Mouse (Mus musculus) intestine, postnatal 0 days (tissue): Measurements from ENCODE around the gene Spire2. TPM values are rescaled to one million over a fixed set of nuclear protein-coding genes. Genes with fewer than 3 reads are reported as not detected.
A peak's percentile ranks its signal among the peaks of the same experiment; 100 is the strongest.

Source experiments
- ATAC-seq: fragments of 200-750 bp; cut with Nextera tagmentation; 2 replicates; pipeline ENCODE4 v1.8.0; 2017; ENCODE audit warnings: mild to moderate bottlenecking, moderate TSS enrichment, moderate library complexity
- H3K27ac ChIP-seq: fragments of 300-500 bp; sonication (generic); 2 replicates; pipeline ENCODE4 v1.5.1; 2014; ENCODE audit warnings: mild to moderate bottlenecking, low read depth, low read length, moderate library complexity
- H3K27me3 ChIP-seq: fragments of 300-500 bp; sonication (generic); replicated peaks from 2 replicates; pipeline ENCODE4 v1.6.1; 2014; ENCODE audit warnings: low read length, mixed read lengths; ENCODE audit not compliant: control insufficient read depth, insufficient read depth
- H3K36me3 ChIP-seq: fragments of 300-500 bp; sonication (generic); 2 replicates; pipeline ENCODE4 v1.6.1; 2014; ENCODE audit warnings: mild to moderate bottlenecking, moderate library complexity; ENCODE audit not compliant: control insufficient read depth, insufficient read depth
- H3K4me1 ChIP-seq: fragments of 300-500 bp; sonication (generic); replicated peaks from 2 replicates; pipeline ENCODE4 v1.6.1; 2014; ENCODE audit warnings: antibody characterized with exemption, low read length, mixed read lengths; ENCODE audit not compliant: control insufficient read depth, insufficient read depth
- H3K4me2 ChIP-seq: fragments of 300-500 bp; sonication (generic); replicated peaks from 2 replicates; pipeline ENCODE4 v1.6.1; 2014; ENCODE audit warnings: low read depth, mild to moderate bottlenecking, moderate library complexity
- H3K4me3 ChIP-seq: fragments of 300-500 bp; sonication (generic); 2 replicates; pipeline ENCODE4 v1.5.1; 2014; ENCODE audit warnings: low read depth, low read length
- H3K9ac ChIP-seq: fragments of 300-500 bp; sonication (generic); 2 replicates; pipeline ENCODE4 v1.6.1; 2014; ENCODE audit warnings: mild to moderate bottlenecking, low read depth, low read length
- H3K9me3 ChIP-seq: fragments of 300-500 bp; sonication (generic); 2 replicates; pipeline ENCODE4 v1.6.1; 2016; ENCODE audit warnings: mixed run types; ENCODE audit not compliant: control insufficient read depth
- CTCF ChIP-seq: sonication (generic); IDR thresholded peaks from 2 replicates; pipeline ENCODE4 v1.5.1; 2016; ENCODE audit warnings: low read depth, mild to moderate bottlenecking, control low read depth, antibody characterized with exemption, moderate library complexity
- WGBS: fragments of 180-500 bp; shearing (Covaris S2); extraction: QIAGEN DNeasy Blood & Tissue Kit; methylation state at CpG from one replicate; pipeline ENCODE4 v1.1.7; 2014; 5-methylcytosine and 5-hydroxymethylcytosine counted together
- polyA plus RNA-seq: library from polyadenylated mRNA; unstranded; fragments of >200 nt; fragmentation: Nextera tagmentation; extraction: Ambion mirVana; gene quantifications from 2 replicates; pipeline ENCODE4 v1.2.1, GENCODE M21; 2015

Gene Spire2
- polyA plus RNA-seq, 1 experiment from 2014 or later: 2.5 TPM

DNA sequence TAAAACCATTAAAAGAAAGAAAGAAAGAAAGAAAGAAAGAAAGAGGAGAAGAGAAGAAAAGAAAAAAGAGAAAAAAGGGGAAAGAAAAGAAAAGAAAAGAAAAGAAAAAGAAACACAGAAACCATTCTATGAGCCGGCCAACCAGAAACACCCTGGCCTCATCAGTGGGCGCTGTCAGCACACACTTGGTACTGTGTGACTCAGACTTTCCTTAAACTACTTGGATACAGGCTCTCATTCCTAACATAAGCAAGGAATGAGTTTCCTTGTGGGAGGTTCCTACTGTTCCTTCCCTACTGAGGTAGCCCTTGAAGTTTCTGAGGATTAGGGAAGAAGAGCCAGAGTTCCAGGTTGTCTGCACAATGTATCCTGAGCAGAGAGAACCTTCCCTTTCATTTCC is 1.2 kb upstream of the Spire2 start:
- H3K27me3 ChIP-seq: peaks cover 5% of the 10 kb centered on the region; the same call in 1 of the 2 replicates
- no peaks in the 10 kb centered on the region for H3K4me1 ChIP-seq
- WGBS: 58% methylated on average over 2 of the region's 2 CpGs
- H3K27ac ChIP-seq: no peak overlapping the region
- no peak overlapping the region for H3K4me2 ChIP-seq
- no peaks in the 10 kb centered on the region for H3K9me3 ChIP-seq
- H3K9ac ChIP-seq: no peak overlapping the region
- H3K4me3 ChIP-seq: no peak overlapping the region
- no peaks in the 10 kb centered on the region for H3K36me3 ChIP-seq
- no peak for TF ChIP-seq CTCF
- no peak for ATAC-seq

DNA sequence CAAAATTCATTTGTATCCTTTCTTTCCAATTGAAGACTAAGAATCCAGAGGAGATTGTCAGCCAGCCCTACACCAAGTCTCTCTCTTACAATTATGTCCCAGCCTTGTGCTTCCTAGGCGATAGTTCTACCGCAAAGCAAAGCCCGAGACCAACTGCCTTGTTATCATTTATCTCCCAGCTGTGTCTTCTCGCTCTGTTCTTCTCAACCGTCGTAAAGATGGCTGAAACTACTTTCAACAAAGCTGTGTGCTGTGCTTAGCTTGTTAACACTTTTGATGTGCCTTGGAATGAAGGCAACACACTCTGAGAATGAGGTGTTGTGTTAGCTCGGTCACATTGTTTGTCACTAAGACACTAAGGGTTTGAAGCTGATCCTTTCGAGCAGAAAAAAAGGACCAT is 703 bp upstream of the Spire2 start:
- Histone ChIP-seq H3K27ac (no peak overlapping the region), H3K27me3 (peaks cover 5% of the 10 kb centered on the region; the same call in 1 of the 2 replicates), H3K4me2 (peak overlapping the region; percentile 86), H3K36me3 (no peaks in the 10 kb centered on the region), H3K9me3 (no peaks in the 10 kb centered on the region), H3K4me3 (peak overlapping the region; percentile 52; the same call in 1 of the 2 replicates), H3K4me1 (no peaks in the 10 kb centered on the region), H3K9ac (no peak overlapping the region)
- no peak for TF ChIP-seq CTCF
- ATAC-seq: no peak
- WGBS: 21% methylated on average over 8 of the region's 8 CpGs

DNA sequence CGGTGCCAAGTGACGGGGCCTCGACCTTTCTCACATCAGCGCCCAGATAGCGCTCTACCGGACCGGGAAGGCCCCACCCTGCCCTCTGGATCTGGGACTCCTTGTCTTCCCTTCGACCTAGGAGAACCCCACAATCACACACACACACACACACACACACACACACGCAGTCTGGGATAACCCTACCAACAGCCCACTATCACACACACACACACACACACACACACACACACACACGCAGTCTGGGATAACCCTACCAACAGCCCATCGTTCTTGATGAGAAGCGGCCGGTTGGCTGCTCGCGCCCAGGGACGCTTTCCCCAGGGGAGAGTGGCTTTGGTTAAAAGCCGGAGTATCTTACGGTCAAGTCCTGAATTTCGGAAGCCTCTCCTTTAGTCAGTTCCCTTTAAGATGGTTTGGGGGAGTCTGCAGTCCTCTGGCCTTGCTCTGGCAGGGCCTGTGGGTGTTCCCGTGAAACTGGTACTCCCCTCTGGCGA is 626 bp downstream of the Spire2 start:
- 15% methylated on average over 20 of the region's 21 CpGs for WGBS
- Histone ChIP-seq H3K4me2 (peak overlapping the region; percentile 86), H3K27me3 (peaks cover 5% of the 10 kb centered on the region; the same call in 1 of the 2 replicates), H3K9ac (no peak overlapping the region), H3K9me3 (no peaks in the 10 kb centered on the region), H3K4me1 (no peaks in the 10 kb centered on the region), H3K4me3 (peak overlapping the region; percentile 52), H3K36me3 (no peaks in the 10 kb centered on the region), H3K27ac (no peak overlapping the region)
- ATAC-seq: no peak; the same call in 1 of the 2 replicates
- no peak for TF ChIP-seq CTCF

DNA sequence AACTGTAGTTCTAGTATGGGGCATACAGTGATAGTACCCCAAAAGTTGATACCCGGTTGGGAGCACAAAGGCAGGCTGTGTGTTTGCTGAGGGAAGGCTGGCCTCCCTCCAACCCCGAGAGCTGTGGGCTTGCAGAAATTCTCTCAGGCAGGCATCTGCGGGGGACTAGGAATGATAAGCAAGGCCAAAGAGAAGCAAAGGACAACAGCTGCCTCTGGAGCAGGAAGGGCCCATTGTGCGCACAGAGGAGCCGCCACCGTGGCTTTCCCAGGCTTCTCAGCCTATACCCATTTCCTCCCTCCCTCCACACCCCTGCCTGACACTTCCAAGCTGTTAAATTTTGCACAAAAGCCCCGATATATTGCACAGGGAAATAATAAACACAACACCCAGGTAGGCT is 1.4 kb downstream of the Spire2 start:
- no peak overlapping the region for H3K27ac ChIP-seq

DNA sequence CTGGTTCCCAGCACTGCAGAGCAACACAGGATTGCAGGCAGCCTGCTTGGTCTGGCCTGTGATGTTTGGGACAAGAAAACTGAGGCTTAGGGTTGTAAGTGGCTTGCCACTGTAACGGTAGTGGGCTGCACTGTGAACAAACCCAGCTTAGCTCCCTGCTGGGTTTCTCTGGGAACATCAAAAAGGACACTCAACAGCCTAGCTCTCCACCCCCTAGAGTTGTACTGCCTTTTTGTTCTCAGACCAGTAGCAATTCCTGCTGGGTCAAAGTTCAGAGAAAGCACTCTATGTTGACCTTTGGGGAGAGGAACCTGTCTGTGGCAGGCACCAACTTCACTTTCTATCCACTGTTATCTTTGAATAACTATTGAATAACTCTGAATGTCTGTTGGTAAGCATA is 2.0 kb downstream of the Spire2 start:
- no peak overlapping the region for H3K4me3 ChIP-seq
- H3K4me2 ChIP-seq: 0 out of 2 replicates have a peak overlapping the region, but pooled peaks have one; percentile 86
- no peak for ATAC-seq
- no peak for TF ChIP-seq CTCF
- H3K36me3 ChIP-seq: no peaks in the 10 kb centered on the region
- H3K9me3 ChIP-seq: no peaks in the 10 kb centered on the region
- H3K4me1 ChIP-seq: no peaks in the 10 kb centered on the region
- no peak overlapping the region for H3K27ac ChIP-seq
- no peak overlapping the region for H3K9ac ChIP-seq
- 11% methylated on average over 1 of the region's 1 CpGs for WGBS
- peaks cover 5% of the 10 kb centered on the region; the same call in 1 of the 2 replicates for H3K27me3 ChIP-seq

More for the DNA sequence above, 1.4 kb downstream of the Spire2 start:
- H3K4me1 ChIP-seq: no peaks in the 10 kb centered on the region
- no peak for ATAC-seq
- TF ChIP-seq CTCF: no peak
- no peaks in the 10 kb centered on the region for H3K36me3 ChIP-seq
- peaks cover 5% of the 10 kb centered on the region; the same call in 1 of the 2 replicates for H3K27me3 ChIP-seq
- H3K9me3 ChIP-seq: no peaks in the 10 kb centered on the region
- no peak overlapping the region for H3K9ac ChIP-seq
- 16% methylated on average over 7 of the region's 7 CpGs for WGBS
- peak overlapping the region; percentile 86; the same call in 1 of the 2 replicates for H3K4me2 ChIP-seq
- no peak overlapping the region for H3K4me3 ChIP-seq

DNA sequence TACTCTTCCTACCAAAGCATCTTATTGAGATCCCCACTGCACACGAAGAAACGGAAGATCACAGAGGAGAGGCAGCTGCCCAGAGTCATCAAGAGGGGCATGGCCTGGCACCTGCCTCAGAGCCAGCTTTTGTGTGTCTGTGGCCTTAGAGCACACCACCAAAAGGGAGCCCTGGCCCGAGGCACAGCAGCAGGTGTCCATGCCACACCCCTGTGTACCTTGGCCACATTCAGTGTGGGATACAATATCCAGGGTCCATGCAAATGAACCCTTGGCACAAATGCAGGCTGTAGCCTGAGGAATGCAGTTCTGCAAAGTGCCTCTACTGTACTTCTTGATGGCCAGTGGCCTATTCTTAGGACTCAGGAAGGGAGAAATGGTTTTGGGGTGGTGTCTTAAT is 5.0 kb downstream of the Spire2 start:
- H3K9me3 ChIP-seq: no peaks in the 10 kb centered on the region
- no peak overlapping the region for H3K4me3 ChIP-seq
- peaks cover 5% of the 10 kb centered on the region; the same call in 1 of the 2 replicates for H3K27me3 ChIP-seq
- no peak overlapping the region for H3K27ac ChIP-seq
- no peaks in the 10 kb centered on the region for H3K4me1 ChIP-seq
- TF ChIP-seq CTCF: no peak
- H3K9ac ChIP-seq: no peak overlapping the region
- WGBS: 34% methylated on average over 3 of the region's 3 CpGs
- ATAC-seq: peak; percentile 62
- H3K4me2 ChIP-seq: no peak overlapping the region
- H3K36me3 ChIP-seq: no peaks in the 10 kb centered on the region
